Comparison of ENCODE assay signal across 13 mouse cellular contexts in genomic region chr11:41792206-41792605, GRCm38 (mm10).
DNase-seq lines count a peak whose midpoint lies in the region.
"Had no signal": no experiment of that assay in that cellular context is flagged by ENCODE, and none has a peak within 500 bp of the region (broad histone marks: within the 10 kb centered on the region; RNA-seq: fewer than 3 reads in every experiment).

No protein-coding gene starts in this region.

- peak; percentile 2 to 7 for DNase-seq in cerebellum, postnatal 10 days
- no peak for DNase-seq in cerebellum, adult 11 months
- peak; percentile 11 for DNase-seq in Muller cell, postnatal 12 days (ENCODE audit: inconsistent ontology term)
- DNase-seq in adrenal gland, postnatal 14 days = peak; percentile 37
- DNase-seq in forelimb bud, embryonic 11.5 days (ENCODE audit: low read depth, low spot score) = peak; percentile 1
- no peak for DNase-seq in frontal cortex, postnatal 14 days (ENCODE audit: low spot score in 2 of 2)
- DNase-seq in T-cell, adult 2 months (ENCODE audit: low spot score) = no peak
- DNase-seq: gastrocnemius, postnatal 14 days; heart, adult 2 months; liver, embryonic 13.5 days; lung, adult 2 months; lung, postnatal 14 days; right cerebral cortex, postnatal 14 days had no signal

Comparison
In these comparisons a context has a peak if more than half of its experiments do, and no peak if none do; other contexts are left out.
1. DNase-seq: peak in cerebellum, postnatal 10 days (2 of 2), Muller cell, postnatal 12 days (single experiment), adrenal gland, postnatal 14 days (single experiment) and forelimb bud, embryonic 11.5 days (single experiment); none in cerebellum, adult 11 months (single experiment), frontal cortex, postnatal 14 days (0 of 2) and T-cell, adult 2 months (single experiment).